Mouse (Mus musculus) retina, postnatal 7 days (tissue): Measurements from ENCODE around the gene Dhdh.

Source experiments
- DNase-seq: peaks from one replicate; pipeline ENCODE4 v3.0.0-alpha.2; 2012; ENCODE audit warnings: low read depth, low spot score

Gene Dhdh

DNA sequence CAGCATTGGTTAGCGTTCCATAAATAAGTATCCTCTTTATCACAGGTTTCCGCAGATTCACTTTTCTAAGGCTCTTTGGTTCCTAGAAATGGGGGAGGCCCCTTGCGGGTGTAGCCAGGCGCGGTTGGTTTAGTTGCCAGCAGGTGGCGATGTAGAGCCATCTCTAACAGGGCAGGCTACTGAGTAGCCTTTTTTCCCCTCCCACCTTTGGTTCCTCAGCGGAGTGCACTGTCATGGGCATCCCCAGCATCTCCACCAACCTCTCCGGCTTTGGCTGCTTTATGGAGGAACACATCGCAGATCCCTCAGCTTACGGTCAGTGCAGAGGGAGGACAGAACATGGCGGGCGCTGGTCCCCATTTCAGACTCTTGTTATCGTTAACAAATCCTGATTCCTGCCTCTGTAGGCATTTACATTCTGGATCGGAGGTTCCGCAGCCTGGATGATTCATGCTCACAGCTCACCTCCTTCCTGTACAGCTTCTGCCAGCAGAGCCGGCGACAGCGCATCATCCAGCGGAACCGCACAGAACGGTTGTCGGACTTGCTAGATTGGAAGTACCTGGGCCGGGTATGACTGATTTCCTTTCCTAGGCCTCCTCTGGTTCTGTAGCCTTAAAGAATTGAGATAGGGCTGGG is 37.1 kb downstream of the Dhdh start:
- peak; percentile 74 for DNase-seq

- DNase-seq = no peak
Observed at GRCm38 (mm10) chr7:45449974-45450373, 38.6 kb downstream of the Dhdh start.

DNA sequence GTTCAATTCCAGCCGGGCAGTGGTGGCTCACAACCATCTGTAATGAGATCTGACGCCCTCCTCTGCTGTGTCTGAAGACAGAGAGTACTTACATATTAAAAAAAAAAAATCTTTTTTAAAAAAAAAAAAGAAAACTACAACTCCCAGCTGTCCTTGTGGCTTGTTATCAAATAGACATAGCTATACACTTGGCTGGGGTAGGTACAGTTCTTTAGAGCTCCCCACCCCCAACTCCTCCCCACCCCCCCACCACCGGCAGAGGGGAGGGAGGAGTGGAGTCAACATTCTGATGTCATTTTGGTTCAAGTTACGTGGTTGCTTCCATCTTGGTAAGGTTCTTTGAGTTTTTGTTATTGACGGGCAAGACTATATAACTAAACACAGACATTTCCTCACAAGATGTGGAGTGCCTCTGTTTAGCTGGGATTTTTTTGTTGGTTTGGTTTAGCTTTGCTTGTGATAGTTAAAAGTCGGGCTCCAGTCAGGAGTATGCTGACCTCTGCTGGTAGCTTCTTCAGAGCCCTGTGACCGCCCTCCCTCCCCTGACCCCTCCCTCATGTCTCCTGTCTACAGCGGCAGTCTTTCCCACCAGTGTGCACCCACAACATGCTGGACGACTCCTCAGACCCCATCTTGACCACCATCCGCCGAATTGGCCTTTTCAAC is 41.1 kb downstream of the Dhdh start:
- no peak for DNase-seq

DNA sequence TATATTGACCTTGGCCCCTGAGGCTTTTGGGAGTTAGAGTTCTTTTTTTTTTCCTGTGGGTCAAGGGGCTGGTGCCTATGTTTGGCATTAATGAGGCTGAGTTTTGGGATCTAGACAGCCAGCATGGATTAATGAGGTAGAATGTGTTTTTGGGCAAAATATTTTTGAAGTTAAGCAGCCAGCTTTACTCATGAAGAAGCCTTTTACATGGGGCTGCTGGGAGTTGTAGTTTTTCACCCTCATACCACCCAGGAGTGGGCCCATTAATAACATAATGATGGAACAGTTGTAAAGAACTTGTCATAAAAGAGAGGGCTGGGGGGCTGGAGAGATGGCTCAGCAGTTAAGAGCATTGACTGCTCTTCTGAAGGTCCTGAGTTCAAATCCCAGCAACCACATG is 42.0 kb downstream of the Dhdh start:
- DNase-seq = no peak

DNA sequence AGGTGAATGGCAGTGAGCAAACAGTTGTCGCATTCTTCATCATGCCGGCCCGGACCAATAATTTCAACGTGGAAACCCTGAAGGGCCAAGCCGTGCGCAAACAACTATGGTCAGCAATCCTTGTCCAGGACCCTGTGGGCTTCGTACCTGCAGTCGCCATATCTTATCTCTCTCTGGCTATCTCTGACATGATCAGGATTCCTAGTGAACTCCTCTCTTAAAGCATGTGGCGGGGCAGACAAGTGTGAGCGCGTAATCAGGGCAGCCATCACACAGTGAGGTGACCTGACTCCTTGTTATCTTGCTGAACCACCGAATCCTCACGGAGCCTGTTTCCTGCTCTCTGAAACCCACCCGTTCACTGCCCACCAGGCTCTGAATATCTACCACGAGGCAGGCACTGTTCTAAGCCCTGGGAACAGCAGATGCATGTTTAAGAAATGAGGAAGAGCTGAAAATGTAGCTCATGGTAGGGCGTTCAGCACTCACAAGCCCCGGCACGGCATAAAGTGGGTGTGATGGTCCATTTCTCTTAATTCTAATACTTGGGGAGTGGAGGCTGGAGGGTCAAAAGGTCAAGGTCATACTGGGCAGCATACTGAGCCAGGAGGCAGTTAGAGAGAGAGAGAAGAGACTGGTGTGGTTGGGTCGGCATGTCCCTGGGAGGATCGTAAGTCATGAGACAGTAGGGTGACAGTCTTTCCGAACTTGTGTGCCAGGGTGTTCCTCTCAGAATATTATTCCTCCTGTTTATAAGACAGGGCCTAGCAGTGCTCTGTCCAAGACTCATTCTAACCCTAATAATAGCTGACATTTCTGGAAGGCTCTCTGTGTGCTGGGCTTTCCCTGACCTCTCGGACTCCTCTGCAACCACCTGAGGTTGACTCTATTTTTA is 44.8 kb downstream of the Dhdh start:
- no peak for DNase-seq

DNA sequence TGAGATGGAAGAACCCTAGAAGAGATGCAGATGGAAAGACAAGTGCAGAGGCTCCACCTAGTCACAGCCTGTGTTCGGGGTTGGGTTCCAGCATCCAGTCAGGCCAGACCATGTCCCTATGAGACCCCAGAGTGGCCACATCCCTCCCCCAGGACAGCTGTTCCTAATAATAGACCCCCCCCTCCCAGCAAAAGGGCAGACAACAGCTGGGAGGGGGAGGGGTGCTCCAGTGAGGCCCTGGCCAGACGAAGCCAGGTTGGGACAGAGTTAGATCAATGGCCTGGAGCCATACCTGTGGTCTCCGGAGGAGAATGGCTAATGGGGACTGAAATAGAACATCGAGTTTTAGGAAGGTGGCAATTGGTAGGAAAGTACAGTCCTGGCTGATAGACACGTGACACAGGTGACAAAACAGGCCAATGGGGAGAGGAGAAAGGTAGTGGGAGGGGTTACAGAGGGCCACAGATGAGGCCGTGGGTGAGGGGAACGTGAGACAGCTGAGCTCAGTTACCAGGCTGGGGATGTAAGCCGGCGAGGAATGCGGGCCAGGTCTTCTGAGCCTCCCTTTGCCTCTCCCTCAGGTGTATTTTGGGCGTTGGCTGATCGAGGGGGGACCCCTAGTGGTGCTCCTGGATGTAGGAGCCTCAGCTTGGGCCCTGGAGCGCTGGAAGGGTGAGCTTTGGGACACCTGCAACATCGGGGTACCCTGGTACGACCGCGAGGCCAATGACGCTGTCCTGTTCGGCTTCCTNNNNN is 50.9 kb downstream of the Dhdh start, which contains the start of gene Ruvbl2:
Ruvbl2 (minus strand) TSS at position 576 of the 756 bp plus-strand sequence.
- DNase-seq = no peak

DNA sequence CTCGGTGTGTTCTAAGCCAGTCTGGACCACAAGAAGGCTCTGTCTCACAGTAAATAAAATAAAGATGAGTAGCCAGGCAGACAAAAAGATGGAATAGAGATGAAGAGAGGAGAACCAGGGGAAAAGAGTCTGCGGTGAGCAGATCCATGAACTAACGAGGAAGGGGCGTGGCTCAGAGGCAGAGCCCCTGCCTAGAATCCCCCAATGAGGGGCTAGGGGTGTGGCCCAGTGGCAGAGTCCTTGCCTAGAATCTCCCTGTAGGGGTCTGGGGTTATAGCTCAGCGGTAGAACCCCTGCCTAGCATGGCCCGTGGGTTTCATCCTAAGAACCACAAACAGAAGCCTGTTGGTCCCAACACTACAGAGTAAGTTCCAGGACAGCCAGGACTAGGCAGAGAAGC is 51.6 kb downstream of the Dhdh start:
- DNase-seq = no peak

DNA sequence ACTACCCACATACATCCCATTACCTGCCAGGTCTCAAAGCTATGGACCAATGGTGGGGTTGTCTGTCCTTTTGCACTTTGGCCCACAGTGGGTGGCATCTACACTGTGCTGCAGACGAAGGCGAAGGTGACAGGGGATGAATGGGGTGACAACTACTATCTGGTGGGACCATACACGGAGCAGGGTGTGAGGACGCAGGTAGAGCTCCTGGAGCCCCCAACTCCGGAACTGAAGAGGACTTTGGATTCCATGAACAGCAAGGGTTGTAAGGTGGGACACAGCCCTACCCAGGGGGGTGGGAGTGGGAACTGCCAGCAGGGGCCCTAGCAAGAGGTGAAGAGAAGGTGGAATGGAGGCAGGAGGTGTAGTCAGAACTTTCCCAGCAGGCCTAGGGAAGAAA is 52.2 kb downstream of the Dhdh start:
- DNase-seq = no peak

- no peak for DNase-seq
Observed at GRCm38 (mm10) chr7:45435038-45435437, 53.6 kb downstream of the Dhdh start.

- peak; percentile 99 for DNase-seq
Observed at GRCm38 (mm10) chr7:45434203-45435015, 54.2 kb downstream of the Dhdh start, which contains the start of gene Gys1. TSS of gene Gys1 (plus strand) at chr7:45434844.

- no peak for DNase-seq
Observed at GRCm38 (mm10) chr7:45433835-45434202, 54.8 kb downstream of the Dhdh start.

DNA sequence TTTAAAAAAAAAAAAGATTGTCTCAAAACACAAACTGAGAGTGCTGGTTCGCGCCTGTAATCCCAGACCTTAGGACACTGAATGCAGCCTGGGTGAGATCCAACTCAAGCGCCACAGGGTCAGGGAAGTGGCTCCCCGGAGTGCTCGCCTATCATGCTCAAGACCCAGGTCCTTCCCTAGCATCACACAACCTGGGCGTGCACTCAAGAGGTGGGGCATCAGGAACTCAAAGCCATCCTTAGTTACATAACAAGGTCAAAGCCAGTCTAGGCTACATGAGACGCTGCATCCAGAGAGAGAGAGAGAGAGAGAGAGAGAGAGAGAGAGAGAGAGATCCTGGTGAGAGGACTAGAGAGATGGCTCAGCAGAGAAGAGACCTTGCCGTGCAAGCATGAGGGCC is 62.0 kb downstream of the Dhdh start:
- no peak for DNase-seq

DNA sequence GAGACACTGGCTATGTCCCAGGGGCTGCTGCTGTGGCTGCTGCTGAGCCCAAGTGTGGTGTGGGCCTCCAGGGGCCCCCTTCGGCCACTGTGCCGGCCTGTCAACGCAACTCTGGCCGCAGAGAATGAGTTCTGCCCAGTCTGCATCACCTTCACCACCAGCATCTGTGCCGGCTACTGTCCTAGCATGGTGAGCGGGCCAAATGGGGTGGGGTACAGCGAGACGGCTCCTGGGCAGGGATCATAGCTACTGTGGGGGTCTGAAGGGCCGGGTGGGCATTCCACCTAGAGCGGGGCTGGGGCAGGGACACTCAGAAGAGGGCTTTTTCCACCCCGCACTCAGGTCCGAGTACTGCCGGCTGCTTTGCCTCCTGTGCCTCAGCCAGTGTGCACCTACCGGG is 67.4 kb downstream of the Dhdh start:
- DNase-seq = no peak
